Mouse (Mus musculus) kidney, postnatal 14 days (tissue): ENCODE results near the gene Topors.

Experiments used
- DNase-seq: peaks from one replicate; pipeline ENCODE4 v3.0.0; 2022; ENCODE audit warnings: mixed read lengths

The Topors gene

GRCm38 (mm10) chr4:40244035-40244434 lies 25.6 kb downstream of the Topors start:
- no peak for DNase-seq

GRCm38 (mm10) chr4:40243006-40243405 lies 26.6 kb downstream of the Topors start:
- no peak for DNase-seq

GRCm38 (mm10) chr4:40241928-40242327 lies 27.7 kb downstream of the Topors start:
- no peak for DNase-seq

- no peak for DNase-seq
Observed at GRCm38 (mm10) chr4:40240272-40240744, 29.3 kb downstream of the Topors start.

- peak; percentile 50 for DNase-seq
Observed at GRCm38 (mm10) chr4:40239409-40240271, 30.0 kb downstream of the Topors start, which contains the start of gene Ddx58. TSS of gene Ddx58 (minus strand) at chr4:40239828.

GRCm38 (mm10) chr4:40238483-40239408 lies 30.9 kb downstream of the Topors start:
- DNase-seq: peak; percentile 89

GRCm38 (mm10) chr4:40236829-40237228 lies 32.8 kb downstream of the Topors start:
- no peak for DNase-seq

- DNase-seq: no peak
Observed at GRCm38 (mm10) chr4:40234256-40234655, 35.4 kb downstream of the Topors start.

- no peak for DNase-seq
Observed at GRCm38 (mm10) chr4:40233062-40233664, 36.5 kb downstream of the Topors start.

- no peak for DNase-seq
Observed at GRCm38 (mm10) chr4:40229723-40230122, 39.9 kb downstream of the Topors start.

- DNase-seq: no peak
Observed at GRCm38 (mm10) chr4:40227886-40228285, 41.8 kb downstream of the Topors start.

- DNase-seq: no peak
Observed at GRCm38 (mm10) chr4:40227131-40227530, 42.5 kb downstream of the Topors start.

- peak; percentile 39 for DNase-seq
Observed at GRCm38 (mm10) chr4:40226095-40226494, 43.6 kb downstream of the Topors start.

GRCm38 (mm10) chr4:40221876-40222585 lies 47.6 kb downstream of the Topors start:
- no peak for DNase-seq

- DNase-seq: no peak
Observed at GRCm38 (mm10) chr4:40221004-40221760, 48.5 kb downstream of the Topors start.

GRCm38 (mm10) chr4:40220437-40220836 lies 49.2 kb downstream of the Topors start:
- no peak for DNase-seq

- DNase-seq: peak; percentile 41
Observed at GRCm38 (mm10) chr4:40218382-40218781, 51.3 kb downstream of the Topors start.

- DNase-seq: no peak
Observed at GRCm38 (mm10) chr4:40217910-40218309, 51.7 kb downstream of the Topors start.

- no peak for DNase-seq
Observed at GRCm38 (mm10) chr4:40212177-40212576, 57.5 kb downstream of the Topors start.
